Mouse (Mus musculus): ENCODE measurements around the gene Dgke.
A peak's percentile ranks its signal among the peaks of the same experiment; 100 is the strongest.
"Not testable (repeated sequence)": the region's sequence is repeated elsewhere in the genome, so short reads cannot be mapped to it uniquely, and the experiment has no call there.

Dgke gene

GRCm38 (mm10) chr11:89074783-89075413 is 8.2 kb upstream of the Dgke start:
- peak in 1 of 2 experiments; percentile 17 for DNase-seq (ENCODE audit: low spot score in 2 of 2)

DNA sequence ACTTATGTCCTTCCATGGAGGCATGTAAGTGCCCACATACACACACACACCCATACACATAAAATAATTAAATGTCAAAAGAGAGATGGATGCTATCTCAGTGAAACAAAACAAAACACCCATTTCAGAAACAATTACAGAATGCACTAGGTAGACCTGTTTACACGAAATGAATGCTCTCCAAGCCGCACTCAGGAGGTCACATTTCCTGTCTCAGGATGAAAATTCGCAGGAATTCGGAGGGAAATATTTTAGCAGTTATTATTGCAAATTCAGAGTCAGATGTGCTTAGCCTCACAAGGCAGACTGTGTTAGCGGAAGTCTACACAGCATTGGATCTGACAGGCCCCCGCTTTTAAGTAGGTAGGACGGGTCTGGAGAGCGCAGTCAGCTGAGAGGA is 6.9 kb upstream of the Dgke start, which contains the start of gene Gm525:
Gm525 (plus strand) TSS at position 301 of the 400 bp plus-strand sequence.
- DNase-seq (ENCODE audit: low spot score in 2 of 2) = peak in 1 of 2 experiments; percentile 6

- no peak for DNase-seq (ENCODE audit: low spot score in 2 of 2)
Measured at GRCm38 (mm10) chr11:89071522-89071921, 4.9 kb upstream of the Dgke start.

GRCm38 (mm10) chr11:89069303-89069702 is 2.7 kb upstream of the Dgke start:
- peak; percentile 81 to 89 for DNase-seq (ENCODE audit: low spot score in 2 of 2)

DNA sequence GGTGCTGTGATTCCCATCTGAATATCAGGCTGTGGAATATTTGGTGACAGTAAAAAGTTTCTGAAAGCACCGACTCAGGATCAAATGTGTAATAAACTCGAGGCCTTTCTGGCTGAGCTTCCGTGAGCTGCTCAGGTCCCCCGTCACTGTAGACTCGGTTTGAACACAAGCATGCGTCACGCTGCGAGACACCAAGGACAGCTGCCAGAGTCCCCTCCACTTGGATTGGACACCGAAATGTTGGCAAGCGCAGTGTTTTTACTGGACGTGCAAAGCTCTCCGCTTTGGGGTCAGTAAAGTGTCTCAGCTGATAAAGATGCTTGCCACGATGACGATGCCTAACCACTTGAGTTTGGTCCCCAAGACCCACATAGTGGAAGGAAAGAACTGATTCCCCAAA is 2.0 kb upstream of the Dgke start:
- DNase-seq (ENCODE audit: low spot score in 2 of 2) = peak in 1 of 2 experiments; percentile 12

DNA sequence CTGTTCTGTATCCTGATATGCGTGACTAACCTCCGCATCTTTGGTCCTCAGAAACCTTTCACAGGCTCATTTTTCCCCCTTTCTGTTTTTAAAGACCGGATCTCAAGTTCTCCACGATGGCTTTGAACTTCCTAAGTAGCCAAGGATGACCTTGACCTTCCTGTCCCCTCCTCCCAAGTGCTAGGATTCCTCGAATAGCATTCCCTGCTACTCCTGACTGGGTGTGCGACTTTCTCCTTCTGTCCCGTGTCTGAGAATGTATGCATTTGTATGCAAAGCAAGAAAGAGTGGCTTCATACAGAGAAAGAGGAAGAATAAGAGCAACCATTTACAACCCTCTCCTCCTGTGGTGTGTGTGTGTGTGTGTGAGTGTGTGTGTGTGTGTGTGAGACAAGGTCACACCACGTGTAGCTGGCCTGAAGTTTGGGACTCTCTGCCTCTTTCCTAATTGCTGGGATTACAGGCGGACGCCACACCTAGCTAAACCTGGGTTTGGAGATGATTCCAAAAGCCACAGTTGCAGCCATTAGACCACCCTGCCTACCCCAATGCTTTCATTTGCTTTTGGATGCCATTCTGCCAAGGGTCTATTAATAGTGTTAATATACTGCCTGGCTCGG is 1.3 kb upstream of the Dgke start:
- DNase-seq (ENCODE audit: low spot score in 2 of 2) = peak in 1 of 2 experiments; percentile 14

- peak in 1 of 2 experiments; percentile 52 for DNase-seq (ENCODE audit: low spot score in 2 of 2)
Measured at GRCm38 (mm10) chr11:89067301-89067822, 712 bp upstream of the Dgke start.

DNA sequence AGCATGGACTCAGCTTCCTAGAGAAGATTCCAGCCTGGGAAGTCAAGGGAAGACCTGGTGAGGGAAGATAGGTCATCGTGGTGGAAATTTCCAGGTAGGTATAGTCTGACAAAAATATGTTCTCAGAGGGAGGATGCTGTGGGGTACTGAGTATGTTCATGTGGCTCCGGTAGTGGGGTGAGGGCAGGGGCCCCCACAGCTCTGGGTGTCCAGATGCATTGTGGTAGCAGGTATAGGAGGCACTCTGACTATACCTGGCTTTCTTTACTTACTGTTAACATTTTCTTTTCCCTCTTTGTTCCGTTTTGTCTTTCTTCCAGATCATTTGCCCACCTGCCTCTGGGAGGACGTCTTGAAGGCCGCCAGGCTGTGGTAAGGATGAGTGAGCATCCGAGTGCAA is 524 bp downstream of the Dgke start:
- DNase-seq (ENCODE audit: low spot score in 2 of 2) = peak; percentile 58 to 70

GRCm38 (mm10) chr11:89065297-89065696 is 1.4 kb downstream of the Dgke start:
- peak; percentile 68 to 73 for DNase-seq (ENCODE audit: low spot score in 2 of 2)

GRCm38 (mm10) chr11:89064312-89064711 is 2.3 kb downstream of the Dgke start:
- no peak for DNase-seq (ENCODE audit: low spot score in 2 of 2)

DNA sequence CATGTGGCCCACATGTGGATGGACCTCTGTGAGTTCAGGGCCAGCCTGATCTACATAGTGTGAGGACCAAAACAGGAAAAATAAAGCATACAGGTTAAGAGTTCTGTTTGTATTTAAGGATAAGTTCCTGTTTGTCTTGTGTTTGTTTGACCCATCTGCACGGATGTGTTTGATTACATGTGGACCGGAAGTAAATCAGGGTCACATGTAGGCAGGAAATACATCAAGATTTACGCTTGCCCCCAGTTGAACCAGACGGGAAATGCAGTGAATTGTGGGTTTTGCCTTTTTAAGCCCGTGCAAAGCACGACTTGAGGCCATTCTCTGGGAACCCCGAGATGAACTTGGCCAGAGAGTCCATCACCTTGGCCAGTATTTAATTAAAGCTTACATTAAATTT is 5.3 kb downstream of the Dgke start:
- DNase-seq (ENCODE audit: low spot score in 2 of 2) = peak in 1 of 2 experiments; percentile 15

- peak; percentile 92 to 96 for DNase-seq (ENCODE audit: low spot score in 2 of 2)
Measured at GRCm38 (mm10) chr11:89060423-89061089, 6.1 kb downstream of the Dgke start.

- DNase-seq (ENCODE audit: low spot score in 2 of 2) = peak; percentile 68 to 70
Measured at GRCm38 (mm10) chr11:89059919-89060422, 6.7 kb downstream of the Dgke start.

GRCm38 (mm10) chr11:89058515-89059270 is 8.0 kb downstream of the Dgke start:
- peak; percentile 61 to 69 for DNase-seq (ENCODE audit: low spot score in 2 of 2)

GRCm38 (mm10) chr11:89055931-89056690 is 10.5 kb downstream of the Dgke start:
- DNase-seq (ENCODE audit: low spot score in 2 of 2) = no peak

- no peak for DNase-seq (ENCODE audit: low spot score in 2 of 2)
Measured at GRCm38 (mm10) chr11:89051767-89052166, 14.9 kb downstream of the Dgke start.

- DNase-seq (ENCODE audit: low spot score in 2 of 2) = no peak
Measured at GRCm38 (mm10) chr11:89046021-89046420, 20.6 kb downstream of the Dgke start.

DNA sequence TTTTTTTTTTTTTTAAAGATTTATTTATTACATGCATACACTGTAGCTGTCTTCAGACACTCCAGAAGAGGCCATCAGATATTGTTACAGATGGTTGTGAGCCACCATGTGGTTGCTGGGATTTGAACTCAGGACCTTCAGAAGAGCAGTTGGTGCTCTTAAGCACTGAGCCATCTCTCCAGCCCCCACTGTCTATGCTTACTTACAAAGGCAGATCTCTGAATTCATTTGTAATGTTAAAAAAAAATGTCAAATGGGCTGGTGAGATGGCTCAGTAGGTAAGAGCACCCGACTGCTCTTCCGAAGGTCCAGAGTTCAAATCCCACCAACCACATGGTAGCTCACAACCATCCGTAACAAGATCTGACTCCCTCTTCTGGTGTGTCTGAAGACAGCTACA is 21.1 kb downstream of the Dgke start:
- not testable (repeated sequence) for DNase-seq (ENCODE audit: low spot score in 2 of 2)

- no peak for DNase-seq (ENCODE audit: low spot score in 2 of 2)
Measured at GRCm38 (mm10) chr11:89043046-89043445, 23.6 kb downstream of the Dgke start.

DNA sequence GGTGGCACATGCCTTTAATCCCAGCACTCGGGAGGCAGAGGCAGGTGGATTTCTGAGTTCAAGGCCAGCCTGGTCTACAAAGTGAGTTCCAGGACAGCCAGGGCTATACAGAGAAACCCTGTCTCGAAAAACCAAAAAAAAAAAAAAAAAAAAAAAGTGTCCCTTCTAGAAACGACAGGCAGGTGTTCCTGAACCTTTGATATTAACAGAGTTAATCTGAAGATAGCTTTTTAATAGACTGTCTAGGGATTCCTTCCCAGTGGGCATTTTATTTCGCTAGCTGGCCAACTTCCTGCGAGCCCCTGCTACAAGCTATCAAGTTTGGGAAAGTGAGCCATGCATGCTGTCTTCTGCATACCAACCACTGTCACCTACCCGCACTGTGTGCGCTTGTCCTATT is 25.6 kb downstream of the Dgke start:
- not testable (repeated sequence) for DNase-seq (ENCODE audit: low spot score in 2 of 2)

DNA sequence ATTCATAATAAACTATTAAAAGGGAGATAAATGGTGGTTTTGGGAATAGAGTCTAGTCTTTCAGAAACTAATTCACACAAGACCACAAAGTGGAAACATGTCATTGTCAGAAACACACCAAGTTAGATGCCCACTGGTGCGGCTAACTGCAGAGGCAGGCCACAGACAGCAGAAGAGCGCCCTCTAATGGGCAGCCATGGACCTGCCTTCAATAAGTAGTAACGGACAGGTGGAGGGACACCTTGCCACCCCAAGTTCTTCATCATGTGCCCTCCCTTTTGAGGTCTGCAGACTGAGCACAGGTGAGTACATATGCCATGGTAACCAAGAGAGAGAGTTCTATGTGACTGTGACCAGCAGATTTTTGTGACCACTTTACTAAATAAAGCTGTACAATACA is 27.3 kb downstream of the Dgke start:
- peak; percentile 23 to 59 for DNase-seq (ENCODE audit: low spot score in 2 of 2)

All from thymus, postnatal 10 days (tissue).